Mouse (Mus musculus) limb, embryonic 14.5 days (tissue): ENCODE results near the gene Fap. TPM values are rescaled to one million over a fixed set of nuclear protein-coding genes. Genes with fewer than 3 reads are reported as not detected.

ENCODE experiments used
- ATAC-seq: fragments of 200-750 bp; cut with Nextera tagmentation; 2 replicates; pipeline ENCODE4 v1.8.0; 2017; ENCODE audit warnings: low read depth, moderate number of reproducible peaks, moderate TSS enrichment; ENCODE audit not compliant: low FRiP score
- DNase-seq: peaks from one replicate; pipeline ENCODE4 v3.0.0-alpha.2; 2015; ENCODE audit warnings: low spot score
- H3K27ac ChIP-seq: fragments of 300-500 bp; sonication (generic); replicated peaks from 2 replicates; pipeline ENCODE4 v1.5.1; 2014; ENCODE audit warnings: low read depth, mild to moderate bottlenecking, low read length, moderate library complexity, mixed read lengths
- H3K27me3 ChIP-seq: fragments of 300-500 bp; sonication (generic); 2 replicates; pipeline ENCODE4 v1.6.1; 2014; ENCODE audit warnings: low read length, mixed read lengths; ENCODE audit not compliant: control insufficient read depth, insufficient read depth
- H3K36me3 ChIP-seq: fragments of 300-500 bp; sonication (generic); 2 replicates; pipeline ENCODE4 v1.6.1; 2014; ENCODE audit warnings: mild to moderate bottlenecking, low read length, moderate library complexity, mixed read lengths; ENCODE audit not compliant: control insufficient read depth, insufficient read depth
- H3K4me1 ChIP-seq: fragments of 300-500 bp; sonication (generic); 2 replicates; pipeline ENCODE4 v1.6.1; 2014; ENCODE audit warnings: antibody characterized with exemption, low read length, mixed read lengths; ENCODE audit not compliant: control insufficient read depth, insufficient read depth
- H3K4me2 ChIP-seq: fragments of 300-500 bp; sonication (generic); replicated peaks from 2 replicates; pipeline ENCODE4 v1.6.1; 2014; ENCODE audit warnings: low read depth, mild to moderate bottlenecking, low read length, moderate library complexity; ENCODE audit not compliant: severe bottlenecking
- H3K4me3 ChIP-seq: fragments of 300-500 bp; sonication (generic); replicated peaks from 2 replicates; pipeline ENCODE4 v1.5.1; 2014; ENCODE audit warnings: low read length
- H3K9ac ChIP-seq: fragments of 300-500 bp; sonication (generic); 2 replicates; pipeline ENCODE4 v1.6.1; 2014; ENCODE audit warnings: mild to moderate bottlenecking, low read depth, low read length, moderate library complexity; ENCODE audit not compliant: severe bottlenecking
- H3K9me3 ChIP-seq: fragments of 300-500 bp; sonication (generic); 2 replicates; pipeline ENCODE4 v1.6.1; 2016; ENCODE audit warnings: low read length; ENCODE audit not compliant: control insufficient read depth
- POLR2A ChIP-seq: fragments of 200-500 bp; IDR thresholded peaks from 2 replicates; pipeline ENCODE4 v1.8.0; 2012; ENCODE audit warnings: inconsistent platforms, mild to moderate bottlenecking, moderate library complexity, borderline replicate concordance; ENCODE audit not compliant: insufficient read depth, insufficient read length; ENCODE audit errors: extremely low read depth
- WGBS: fragments of 180-500 bp; shearing (Covaris S2); extraction: QIAGEN DNeasy Blood & Tissue Kit; methylation state at CpG from one replicate; pipeline ENCODE4 v1.1.7; 2014; 5-methylcytosine and 5-hydroxymethylcytosine counted together
- polyA plus RNA-seq, 2 experiments: library from polyadenylated mRNA; depleted of rRNA in 1 of 2; stranded (reverse) in 1 of 2; unstranded in 1 of 2; fragments of >200 nt; fragmentation: Nextera tagmentation in 1 of 2; extraction: Ambion mirVana in 1 of 2; gene quantifications; 2 replicates each; pipeline versions ENCODE4 v1.2.1 to v1.2.3; 2012 to 2014

The Fap gene
- polyA plus RNA-seq, 2 experiments: 29.9 to 31.9 TPM

- Histone ChIP-seq H3K36me3 (no peaks in the 10 kb centered on the region), H3K27me3 (no peaks in the 10 kb centered on the region), H3K4me2 (no peak overlapping the region), H3K9ac (no peak overlapping the region), H3K4me3 (no peak overlapping the region), H3K27ac (no peak overlapping the region), H3K4me1 (no peaks in the 10 kb centered on the region), H3K9me3 (no peaks in the 10 kb centered on the region)
- no peak for ATAC-seq
- WGBS: 76% methylated on average over 6 of the region's 6 CpGs
- no peak for TF ChIP-seq POLR2A
- DNase-seq: no peak
Observed at GRCm38 (mm10) chr2:62454033-62454432, 119.8 kb downstream of the Fap start.

Other genes starting within 250 kb of the Fap start
- 1.9 and 3.8 TPM in 2 replicates for gene Dpp4, start 161.8 kb downstream of the Fap start, polyA plus RNA-seq (2012; rRNA removed)
- 4.3 and 7.0 TPM in 2 replicates for gene Dpp4, start 161.8 kb downstream of the Fap start, polyA plus RNA-seq (2014; fragmentation: Nextera tagmentation; extraction: Ambion mirVana)
- 0.15 TPM in 1 of 2 replicates, not detected in the other for gene Gcg, start 90.4 kb downstream of the Fap start, polyA plus RNA-seq (2012; rRNA removed)
- gene Gcg, start 90.4 kb downstream of the Fap start, polyA plus RNA-seq (2014; fragmentation: Nextera tagmentation; extraction: Ambion mirVana): not detected in 2 replicates
- 0.67 and 0.75 TPM in 2 replicates for gene Ifih1, start 72.2 kb upstream of the Fap start, polyA plus RNA-seq (2012; rRNA removed)
- 1.8 and 2.7 TPM in 2 replicates for gene Ifih1, start 72.2 kb upstream of the Fap start, polyA plus RNA-seq (2014; fragmentation: Nextera tagmentation; extraction: Ambion mirVana)
- gene Gca, start 90.2 kb upstream of the Fap start, polyA plus RNA-seq (2012; rRNA removed): 2.6 and 2.8 TPM in 2 replicates
- gene Gca, start 90.2 kb upstream of the Fap start, polyA plus RNA-seq (2014; fragmentation: Nextera tagmentation; extraction: Ambion mirVana): 2.7 and 3.2 TPM in 2 replicates